Mouse (Mus musculus) lung, postnatal 0 days (tissue): ENCODE results near the gene Ap1ar.

Experiments
- CTCF ChIP-seq: IDR thresholded peaks from 2 replicates; pipeline ENCODE4 v1.5.1; 2016; ENCODE audit warnings: antibody characterized with exemption, mild to moderate bottlenecking
- EP300 ChIP-seq: IDR thresholded peaks from 2 replicates; pipeline ENCODE4 v1.6.1; 2016; ENCODE audit warnings: antibody characterized with exemption, mild to moderate bottlenecking, control low read depth

- no peak for TF ChIP-seq CTCF
- TF ChIP-seq EP300 = no peak
These were observed 785 bp upstream of the Ap1ar start for GRCm38 (mm10) chr3:127837972-127838644.
